Mouse (Mus musculus) limb, embryonic 11.5 days (tissue): ENCODE data around the gene Dnajb12. TPM values are rescaled to one million over a fixed set of nuclear protein-coding genes. Genes with fewer than 3 reads are reported as not detected.
"Not testable (repeated sequence)": the region's sequence is repeated elsewhere in the genome, so short reads cannot be mapped to it uniquely, and the experiment has no call there.

ENCODE experiments used
- ATAC-seq: fragments of 200-750 bp; cut with Nextera tagmentation; 2 replicates; pipeline ENCODE4 v1.8.0; 2017; ENCODE audit warnings: low read depth; ENCODE audit not compliant: insufficient number of reproducible peaks, low FRiP score, low TSS enrichment
- DNase-seq: peaks from one replicate; pipeline ENCODE4 v3.0.0-alpha.2; 2015; ENCODE audit warnings: low spot score
- H3K27ac ChIP-seq: fragments of 300-500 bp; sonication (generic); replicated peaks from 2 replicates; pipeline ENCODE4 v1.5.1; 2014; ENCODE audit warnings: low read depth, mild to moderate bottlenecking, low read length
- H3K27me3 ChIP-seq: fragments of 300-500 bp; sonication (generic); 2 replicates; pipeline ENCODE4 v1.6.1; 2014; ENCODE audit warnings: mild to moderate bottlenecking, low read length, mixed read lengths; ENCODE audit not compliant: control insufficient read depth, insufficient read depth
- H3K36me3 ChIP-seq: fragments of 300-500 bp; sonication (generic); 2 replicates; pipeline ENCODE4 v1.6.1; 2014; ENCODE audit warnings: mild to moderate bottlenecking, low read length, moderate library complexity, mixed read lengths; ENCODE audit not compliant: control insufficient read depth, insufficient read depth
- H3K4me1 ChIP-seq: fragments of 300-500 bp; sonication (generic); 2 replicates; pipeline ENCODE4 v1.6.1; 2014; ENCODE audit warnings: low read length, mixed read lengths; ENCODE audit not compliant: control insufficient read depth, insufficient read depth
- H3K4me2 ChIP-seq: fragments of 300-500 bp; sonication (generic); 2 replicates; pipeline ENCODE4 v1.6.1; 2014; ENCODE audit warnings: low read depth, mild to moderate bottlenecking, moderate library complexity; ENCODE audit not compliant: severe bottlenecking
- H3K4me3 ChIP-seq: fragments of 300-500 bp; sonication (generic); 2 replicates; pipeline ENCODE4 v1.5.1; 2014; ENCODE audit warnings: low read depth, low read length
- H3K9ac ChIP-seq: fragments of 300-500 bp; sonication (generic); 2 replicates; pipeline ENCODE4 v1.6.1; 2014; ENCODE audit warnings: mild to moderate bottlenecking, low read length
- H3K9me3 ChIP-seq: fragments of 300-500 bp; sonication (generic); 2 replicates; pipeline ENCODE4 v1.6.1; 2016; ENCODE audit warnings: low read length; ENCODE audit not compliant: control insufficient read depth
- WGBS: fragments of 180-500 bp; shearing (Covaris S2); extraction: QIAGEN DNeasy Blood & Tissue Kit; methylation state at CpG from one replicate; pipeline ENCODE4 v1.1.7; 2014; 5-methylcytosine and 5-hydroxymethylcytosine counted together
- polyA plus RNA-seq: library from polyadenylated mRNA; unstranded; fragments of >200 nt; fragmentation: Nextera tagmentation; extraction: Ambion mirVana; gene quantifications from 2 replicates; pipeline ENCODE4 v1.2.1, GENCODE M21; 2014

Dnajb12 gene
- polyA plus RNA-seq, 1 experiment from 2014 or later: 23.8 TPM

- no peak overlapping the region for H3K4me3 ChIP-seq
- 40% methylated on average over 1 of the region's 1 CpGs for WGBS
- no peak for ATAC-seq
- H3K4me1 ChIP-seq: no peaks in the 10 kb centered on the region
- H3K36me3 ChIP-seq: no peaks in the 10 kb centered on the region
- no peaks in the 10 kb centered on the region for H3K27me3 ChIP-seq
- no peak for DNase-seq
- no peak overlapping the region for H3K27ac ChIP-seq
- no peaks in the 10 kb centered on the region for H3K9me3 ChIP-seq
- H3K4me2 ChIP-seq: no peak overlapping the region
- no peak overlapping the region for H3K9ac ChIP-seq
These were observed 4.0 kb upstream of the Dnajb12 start for GRCm38 (mm10) chr10:59875396-59875795.

GRCm38 (mm10) chr10:59876698-59877097, 2.7 kb upstream of the Dnajb12 start:
- H3K4me2 ChIP-seq, H3K4me1 ChIP-seq, H3K9me3 ChIP-seq, H3K27ac ChIP-seq, H3K9ac ChIP-seq, H3K27me3 ChIP-seq, H3K36me3 ChIP-seq, H3K4me3 ChIP-seq, ATAC-seq, DNase-seq: not testable (repeated sequence)
- WGBS: 92% methylated on average over 3 of the region's 4 CpGs

DNA sequence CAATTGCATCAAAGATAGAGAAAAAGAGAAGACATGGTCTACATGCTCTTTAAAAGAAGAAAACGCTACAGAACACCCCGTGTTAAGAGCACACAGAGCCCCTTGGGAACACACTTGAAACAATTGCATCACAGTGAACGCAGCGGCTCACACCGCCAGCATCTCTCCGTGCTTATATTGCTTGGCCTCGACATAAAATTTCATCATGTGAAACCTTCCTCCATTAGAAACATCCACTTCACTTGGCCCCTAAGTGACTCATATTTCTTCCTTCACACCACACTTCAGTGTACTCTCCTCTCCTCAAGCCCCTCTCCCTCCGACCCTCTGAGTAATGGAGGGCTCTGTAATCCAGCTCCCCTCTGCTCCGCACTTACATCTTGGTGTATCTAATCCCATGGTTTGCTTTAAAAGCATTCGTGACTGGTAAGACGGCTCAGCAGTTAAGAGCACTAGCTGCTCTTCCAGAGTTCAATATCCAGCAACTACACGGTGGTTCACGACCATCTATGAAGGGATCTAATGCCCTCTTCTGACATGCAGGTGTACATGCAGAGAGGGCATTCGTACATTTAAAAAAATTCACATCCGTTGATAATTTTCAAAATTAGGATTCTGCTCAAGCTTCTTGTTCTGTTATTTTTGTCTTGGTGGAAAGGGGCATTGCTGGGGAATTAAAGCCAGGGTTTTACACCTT, 1.8 kb upstream of the Dnajb12 start:
- no peak overlapping the region for H3K4me3 ChIP-seq
- ATAC-seq (no peak), DNase-seq (no peak)
- no peak overlapping the region for H3K27ac ChIP-seq
- H3K4me1 ChIP-seq: 0 out of 2 replicates have a peak, but pooled peaks cover 4% of the 10 kb centered on the region
- H3K9me3 ChIP-seq: no peaks in the 10 kb centered on the region
- 76% methylated on average over 15 of the region's 15 CpGs for WGBS
- H3K27me3 ChIP-seq: no peaks in the 10 kb centered on the region
- H3K36me3 ChIP-seq: no peaks in the 10 kb centered on the region
- H3K4me2 ChIP-seq: no peak overlapping the region
- no peak overlapping the region for H3K9ac ChIP-seq

DNA sequence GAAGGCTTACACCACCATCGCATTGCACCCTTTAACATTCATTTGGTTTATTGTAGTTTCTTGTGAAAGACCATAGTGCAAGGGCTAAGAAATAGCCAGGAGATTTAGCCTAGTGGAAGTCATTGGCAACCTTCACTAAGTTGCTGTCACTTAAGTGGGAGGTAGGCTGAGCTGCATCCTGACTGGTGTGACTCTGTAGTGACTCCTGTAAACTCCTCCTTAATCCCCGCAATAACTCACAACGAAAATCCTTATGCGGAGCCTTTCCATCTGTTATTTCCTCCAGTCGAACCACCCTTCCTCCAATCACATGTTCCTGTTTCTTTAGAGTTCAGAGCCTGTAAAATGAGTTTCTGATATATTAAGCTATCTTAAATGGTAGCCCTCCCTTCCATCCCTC, 533 bp upstream of the Dnajb12 start:
- WGBS: 21% methylated on average over 5 of the region's 5 CpGs
- H3K27ac ChIP-seq: no peak overlapping the region
- no peak overlapping the region for H3K9ac ChIP-seq
- H3K4me3 ChIP-seq: peak overlapping the region; percentile 94
- H3K4me2 ChIP-seq: peak overlapping the region; percentile 69
- H3K27me3 ChIP-seq: no peaks in the 10 kb centered on the region
- ATAC-seq (no peak), DNase-seq (no peak)
- H3K36me3 ChIP-seq: 0 out of 2 replicates have a peak, but pooled peaks cover 2% of the 10 kb centered on the region
- 0 out of 2 replicates have a peak, but pooled peaks cover 4% of the 10 kb centered on the region for H3K4me1 ChIP-seq
- no peaks in the 10 kb centered on the region for H3K9me3 ChIP-seq

DNA sequence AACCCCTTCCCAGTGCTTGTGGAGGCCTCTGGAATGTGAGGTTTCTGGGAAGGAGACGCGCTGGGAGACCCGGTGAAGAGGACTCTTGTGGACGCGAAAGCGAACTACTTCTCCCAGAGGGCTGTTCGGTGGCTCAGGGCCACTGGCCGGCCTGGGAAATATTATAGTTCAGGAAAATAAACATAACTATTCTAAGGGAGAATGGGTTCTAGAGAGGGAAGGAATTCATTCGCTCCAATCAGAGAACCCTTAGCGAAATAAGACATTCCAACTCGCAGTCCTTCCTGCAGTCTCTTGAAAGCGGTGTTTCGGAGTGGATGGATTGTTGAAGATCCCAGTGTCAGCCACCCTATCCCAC, 652 bp downstream of the Dnajb12 start:
- H3K4me2 ChIP-seq: peak overlapping the region; percentile 69
- DNase-seq: no peak
- peak; percentile 65; the same call in 1 of the 2 replicates for ATAC-seq
- H3K4me1 ChIP-seq: 0 out of 2 replicates have a peak, but pooled peaks cover 4% of the 10 kb centered on the region
- WGBS: under 1% methylated on average over 13 of the region's 13 CpGs
- H3K27me3 ChIP-seq: no peaks in the 10 kb centered on the region
- H3K27ac ChIP-seq: peak overlapping the region; percentile 99
- H3K4me3 ChIP-seq: peak overlapping the region; percentile 94
- 0 out of 2 replicates have a peak, but pooled peaks cover 2% of the 10 kb centered on the region for H3K36me3 ChIP-seq
- no peaks in the 10 kb centered on the region for H3K9me3 ChIP-seq
- peak overlapping the region; percentile 98 for H3K9ac ChIP-seq

DNA sequence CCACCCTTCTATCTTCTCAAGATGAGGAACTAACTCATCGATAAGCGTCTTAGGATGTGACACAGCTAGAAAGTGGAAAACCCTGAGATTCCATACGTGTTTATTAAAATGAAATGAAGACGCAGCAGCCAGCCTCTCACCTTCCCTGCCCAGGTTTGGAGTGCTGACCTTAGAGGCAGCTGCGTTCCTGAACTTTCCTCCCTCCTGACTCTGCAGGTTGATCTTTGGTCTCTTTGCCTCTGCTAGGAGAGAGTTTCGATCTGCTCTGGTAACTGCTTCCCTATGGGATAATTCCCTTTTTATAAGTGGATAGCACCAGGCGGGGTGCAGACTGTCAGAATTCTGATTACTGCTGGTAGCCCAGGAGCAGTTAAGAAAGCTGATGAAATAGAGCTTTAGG, 1.5 kb downstream of the Dnajb12 start:
- no peak for DNase-seq
- H3K4me3 ChIP-seq: peak overlapping the region; percentile 94
- H3K9ac ChIP-seq: no peak overlapping the region
- H3K9me3 ChIP-seq: no peaks in the 10 kb centered on the region
- WGBS: 91% methylated on average over 7 of the region's 7 CpGs
- ATAC-seq: no peak
- H3K27me3 ChIP-seq: no peaks in the 10 kb centered on the region
- H3K4me2 ChIP-seq: peak overlapping the region; percentile 69
- 0 out of 2 replicates have a peak, but pooled peaks cover 4% of the 10 kb centered on the region for H3K4me1 ChIP-seq
- H3K27ac ChIP-seq: no peak overlapping the region
- 0 out of 2 replicates have a peak, but pooled peaks cover 2% of the 10 kb centered on the region for H3K36me3 ChIP-seq

GRCm38 (mm10) chr10:59884327-59885173, 5.2 kb downstream of the Dnajb12 start:
- DNase-seq (no peak), ATAC-seq (no peak)
- no peaks in the 10 kb centered on the region for H3K9me3 ChIP-seq
- H3K36me3 ChIP-seq: 0 out of 2 replicates have a peak, but pooled peaks cover 2% of the 10 kb centered on the region
- H3K27ac ChIP-seq: no peak overlapping the region
- no peaks in the 10 kb centered on the region for H3K27me3 ChIP-seq
- H3K4me2 ChIP-seq: no peak overlapping the region
- 92% methylated on average over 10 of the region's 10 CpGs for WGBS
- H3K4me3 ChIP-seq: no peak overlapping the region
- H3K4me1 ChIP-seq: 0 out of 2 replicates have a peak, but pooled peaks cover 4% of the 10 kb centered on the region
- no peak overlapping the region for H3K9ac ChIP-seq

GRCm38 (mm10) chr10:59885174-59886080, 6.1 kb downstream of the Dnajb12 start:
- 92% methylated on average over 14 of the region's 14 CpGs for WGBS
- Histone ChIP-seq H3K27ac (no peak overlapping the region), H3K9ac (no peak overlapping the region), H3K27me3 (no peaks in the 10 kb centered on the region), H3K36me3 (0 out of 2 replicates have a peak, but pooled peaks cover 2% of the 10 kb centered on the region), H3K4me3 (no peak overlapping the region), H3K4me1 (0 out of 2 replicates have a peak, but pooled peaks cover 4% of the 10 kb centered on the region), H3K9me3 (no peaks in the 10 kb centered on the region), H3K4me2 (no peak overlapping the region)
- DNase-seq (no peak), ATAC-seq (no peak)
